Mouse (Mus musculus) kidney, embryonic 16.5 days (tissue): ENCODE data around the gene Olfr611. TPM values are rescaled to one million over a fixed set of nuclear protein-coding genes. Genes with fewer than 3 reads are reported as not detected.

ENCODE experiments used
- polyA plus RNA-seq: library from polyadenylated mRNA; unstranded; fragments of >200 nt; fragmentation: Nextera tagmentation; extraction: Ambion mirVana; gene quantifications from 2 replicates; pipeline ENCODE4 v1.2.1, GENCODE M21; 2015

The Olfr611 gene
- polyA plus RNA-seq, 1 experiment from 2014 or later: not detected

Other genes with a start within 250 kb of the Olfr611 start
- gene Olfr596, start 215.2 kb downstream of the Olfr611 start, polyA plus RNA-seq: not detected in 2 replicates
- not detected in 2 replicates for gene Olfr597, start 204.5 kb downstream of the Olfr611 start, polyA plus RNA-seq
- gene Olfr598, start 197.3 kb downstream of the Olfr611 start, polyA plus RNA-seq: not detected in 2 replicates
- gene Olfr599, start 184.9 kb downstream of the Olfr611 start, polyA plus RNA-seq: not detected in 2 replicates
- gene Olfr600, start 171.2 kb downstream of the Olfr611 start, polyA plus RNA-seq: not detected in 2 replicates
- not detected in 2 replicates for gene Olfr601, start 158.2 kb downstream of the Olfr611 start, polyA plus RNA-seq
- not detected in 2 replicates for gene Olfr603, start 134.7 kb downstream of the Olfr611 start, polyA plus RNA-seq
- gene Usp17lc, start 105.8 kb downstream of the Olfr611 start, polyA plus RNA-seq: not detected in 2 replicates
- not detected in 2 replicates for gene Olfr605, start 75.4 kb downstream of the Olfr611 start, polyA plus RNA-seq
- not detected in 2 replicates for gene Olfr606, start 71.8 kb downstream of the Olfr611 start, polyA plus RNA-seq
- gene Olfr607, start 56.7 kb downstream of the Olfr611 start, polyA plus RNA-seq: not detected in 2 replicates
- not detected in 2 replicates for gene Olfr608, start 51.0 kb downstream of the Olfr611 start, polyA plus RNA-seq
- gene Olfr609, start 22.8 kb downstream of the Olfr611 start, polyA plus RNA-seq: not detected in 2 replicates
- not detected in 2 replicates for gene Olfr610, start 8.7 kb downstream of the Olfr611 start, polyA plus RNA-seq
- gene Olfr612, start 21.9 kb upstream of the Olfr611 start, polyA plus RNA-seq: not detected in 2 replicates
- not detected in 2 replicates for gene Olfr613, start 27.2 kb upstream of the Olfr611 start, polyA plus RNA-seq
- gene Olfr615, start 35.2 kb upstream of the Olfr611 start, polyA plus RNA-seq: not detected in 2 replicates
- gene Olfr616, start 48.3 kb upstream of the Olfr611 start, polyA plus RNA-seq: not detected in 2 replicates
- not detected in 2 replicates for gene Olfr617, start 52.2 kb upstream of the Olfr611 start, polyA plus RNA-seq
- not detected in 2 replicates for gene Olfr618, start 69.3 kb upstream of the Olfr611 start, polyA plus RNA-seq
- not detected in 2 replicates for gene Olfr619, start 79.7 kb upstream of the Olfr611 start, polyA plus RNA-seq
- gene Olfr620, start 91.7 kb upstream of the Olfr611 start, polyA plus RNA-seq: not detected in 2 replicates
- gene Olfr622, start 121.9 kb upstream of the Olfr611 start, polyA plus RNA-seq: not detected in 2 replicates
- gene Olfr623, start 142.9 kb upstream of the Olfr611 start, polyA plus RNA-seq: not detected in 2 replicates
- 0.02 and 0.04 TPM in 2 replicates for gene Olfr624, start 150.3 kb upstream of the Olfr611 start, polyA plus RNA-seq
- gene Olfr625-ps1, start 161.9 kb upstream of the Olfr611 start, polyA plus RNA-seq: not detected in 2 replicates
- gene Olfr243, start 193.8 kb upstream of the Olfr611 start, polyA plus RNA-seq: not detected in 2 replicates
- not detected in 2 replicates for gene Olfr628, start 209.5 kb upstream of the Olfr611 start, polyA plus RNA-seq
- not detected in 2 replicates for gene Olfr629, start 224.1 kb upstream of the Olfr611 start, polyA plus RNA-seq
- gene Olfr630, start 236.5 kb upstream of the Olfr611 start, polyA plus RNA-seq: not detected in 2 replicates